Mouse (Mus musculus): Measurements from ENCODE around the gene Kremen2.

DNA sequence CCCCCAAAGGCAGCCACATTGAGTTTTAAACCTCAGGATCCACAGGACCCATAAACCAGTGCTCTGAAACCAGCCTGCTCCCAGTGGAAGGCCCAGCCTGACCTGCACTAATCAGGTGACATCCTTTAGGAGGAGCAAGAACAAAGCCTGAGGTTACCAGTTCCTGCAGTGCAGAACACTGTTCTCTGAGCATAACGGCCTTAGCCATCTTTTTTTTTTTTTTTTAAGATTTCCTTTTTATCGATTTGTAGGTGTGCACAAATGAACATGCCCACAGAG is 45.4 kb upstream of the Kremen2 start:
- TF ChIP-seq GATA1 (IDR thresholded peaks at IDR 0.05; ENCODE audit: low read length): no peak
- no peak for TF ChIP-seq TAL1 (IDR thresholded peaks at IDR 0.05; ENCODE audit: low read length)
